Mouse (Mus musculus) large intestine, adult 2 months (tissue): Measurements from ENCODE around the gene Ifna6. TPM values are rescaled to one million over a fixed set of nuclear protein-coding genes. Genes with fewer than 3 reads are reported as not detected.
"Not testable (repeated sequence)": the region's sequence is repeated elsewhere in the genome, so short reads cannot be mapped to it uniquely, and the experiment has no call there.

Experiments used
- DNase-seq: peaks from one replicate; pipeline ENCODE4 v3.0.0-alpha.2; 2012; ENCODE audit warnings: low read depth, low spot score
- WGBS: fragments of 180-500 bp; shearing (Covaris S2); methylation state at CpG from one replicate; pipeline ENCODE4 v1.1.7; 2018; 5-methylcytosine and 5-hydroxymethylcytosine counted together
- polyA plus RNA-seq: library from polyadenylated mRNA; depleted of rRNA; stranded (reverse); fragments of >200 nt; gene quantifications from 2 replicates; pipeline ENCODE4 v1.2.3, GENCODE M21; 2012; rRNA removed

The Ifna6 gene
- not detected in 2 replicates for polyA plus RNA-seq

- DNase-seq = not testable (repeated sequence)
Measured at GRCm38 (mm10) chr4:88827116-88827515, at the start of gene Ifna6. TSS of gene Ifna6 (plus strand) at chr4:88827416.

- WGBS = no CpG with 5 or more reads among the region's 29 CpGs
- DNase-seq = not testable (repeated sequence)
Measured at GRCm38 (mm10) chr4:88779550-88779949, 47.7 kb upstream of the Ifna6 start, which contains the start of gene Gm13272. TSS of gene Gm13272 (plus strand) at chr4:88779850.

GRCm38 (mm10) chr4:88780320-88780719, 46.9 kb upstream of the Ifna6 start:
- 60% methylated on average over 16 of the region's 18 CpGs for whole genome bisulfite sequencing
- DNase-seq = not testable (repeated sequence)

- DNase-seq = not testable (repeated sequence)
- 18% methylated on average over 4 of the region's 7 CpGs for WGBS
Measured at GRCm38 (mm10) chr4:88781831-88782230, 45.4 kb upstream of the Ifna6 start, which contains the start of gene Ifnz. TSS of gene Ifnz (plus strand) at chr4:88782131.

- not testable (repeated sequence) for DNase-seq
- 0% methylated on average over 16 of the region's 31 CpGs for WGBS
Measured at GRCm38 (mm10) chr4:88782335-88782734, 44.9 kb upstream of the Ifna6 start.

GRCm38 (mm10) chr4:88785409-88785808, 41.8 kb upstream of the Ifna6 start, which contains the start of gene Gm13276:
TSS of gene Gm13276 (plus strand) at chr4:88785709.
- DNase-seq = not testable (repeated sequence)
- WGBS = no CpG with 5 or more reads among the region's 27 CpGs

- WGBS = 0% methylated on average over 4 of the region's 28 CpGs
- DNase-seq = not testable (repeated sequence)
Measured at GRCm38 (mm10) chr4:88788402-88788801, 38.8 kb upstream of the Ifna6 start, which contains the start of gene Gm13277. TSS of gene Gm13277 (plus strand) at chr4:88788632.

GRCm38 (mm10) chr4:88791250-88791649, 36.0 kb upstream of the Ifna6 start, which contains the start of gene Gm13278:
TSS of gene Gm13278 (plus strand) at chr4:88791550.
- not testable (repeated sequence) for DNase-seq

GRCm38 (mm10) chr4:88793936-88794675, 33.1 kb upstream of the Ifna6 start, which contains the start of gene Gm13275:
TSS of gene Gm13275 (plus strand) at chr4:88794487.
- DNase-seq = not testable (repeated sequence)
- under 1% methylated on average over 15 of the region's 52 CpGs for WGBS

More at GRCm38 (mm10) chr4:88791250-88791649, 36.0 kb upstream of the Ifna6 start, which contains the start of gene Gm13278:
- no CpG with 5 or more reads among the region's 28 CpGs for WGBS

- WGBS = no CpG with 5 or more reads among the region's 28 CpGs
- not testable (repeated sequence) for DNase-seq
Measured at GRCm38 (mm10) chr4:88797097-88797496, 30.1 kb upstream of the Ifna6 start, which contains the start of gene Gm13279. TSS of gene Gm13279 (plus strand) at chr4:88797397.

GRCm38 (mm10) chr4:88799365-88799764, 27.9 kb upstream of the Ifna6 start, which contains the start of gene Gm13285:
TSS of gene Gm13285 (plus strand) at chr4:88799665.
- DNase-seq = not testable (repeated sequence)
- 16% methylated on average over 6 of the region's 7 CpGs for WGBS

GRCm38 (mm10) chr4:88802954-88803353, 24.3 kb upstream of the Ifna6 start, which contains the start of gene Gm13287:
TSS of gene Gm13287 (plus strand) at chr4:88803254.
- whole genome bisulfite sequencing = no CpG with 5 or more reads among the region's 29 CpGs
- DNase-seq = not testable (repeated sequence)

- DNase-seq = not testable (repeated sequence)
- no CpG with 5 or more reads among the region's 8 CpGs for WGBS
Measured at GRCm38 (mm10) chr4:88805231-88805630, 22.0 kb upstream of the Ifna6 start, which contains the start of gene Gm13288. TSS of gene Gm13288 (plus strand) at chr4:88805531.

GRCm38 (mm10) chr4:88805761-88806160, 21.5 kb upstream of the Ifna6 start:
- DNase-seq = not testable (repeated sequence)
- WGBS = under 1% methylated on average over 13 of the region's 34 CpGs

GRCm38 (mm10) chr4:88815928-88816327, 11.3 kb upstream of the Ifna6 start, which contains the start of gene Ifna7:
TSS of gene Ifna7 (plus strand) at chr4:88816228.
- WGBS = 58% methylated on average over 3 of the region's 3 CpGs
- DNase-seq = no peak

GRCm38 (mm10) chr4:88819659-88820058, 7.6 kb upstream of the Ifna6 start, which contains the start of gene Ifna11:
TSS of gene Ifna11 (plus strand) at chr4:88819959.
- no peak for DNase-seq
- WGBS = 84% methylated on average over 1 of the region's 1 CpGs

GRCm38 (mm10) chr4:88822995-88823394, 4.2 kb upstream of the Ifna6 start:
- no peak for DNase-seq
- 30% methylated on average over 4 of the region's 4 CpGs for WGBS

GRCm38 (mm10) chr4:88830523-88830922, 3.3 kb downstream of the Ifna6 start:
- no peak for DNase-seq
- WGBS = 41% methylated on average over 4 of the region's 4 CpGs

GRCm38 (mm10) chr4:88835225-88835624, 8.0 kb downstream of the Ifna6 start, which contains the start of gene Ifna5:
TSS of gene Ifna5 (plus strand) at chr4:88835525.
- WGBS = 74% methylated on average over 1 of the region's 1 CpGs
- DNase-seq = not testable (repeated sequence)

- WGBS = 36% methylated on average over 3 of the region's 3 CpGs
Measured at GRCm38 (mm10) chr4:88838828-88839227, 11.6 kb downstream of the Ifna6 start.

More at GRCm38 (mm10) chr4:88838828-88839227, 11.6 kb downstream of the Ifna6 start:
- DNase-seq = no peak
